Mouse (Mus musculus) hindbrain, embryonic 13.5 days (tissue): ENCODE results near the gene Prr29. TPM values are rescaled to one million over a fixed set of nuclear protein-coding genes. Genes with fewer than 3 reads are reported as not detected.

Experiments used
- ATAC-seq: fragments of 200-750 bp; cut with Nextera tagmentation; 2 replicates; pipeline ENCODE4 v1.8.0; 2017; ENCODE audit warnings: moderate TSS enrichment; ENCODE audit not compliant: low FRiP score
- H3K27ac ChIP-seq: fragments of 300-500 bp; sonication (generic); 2 replicates; pipeline ENCODE4 v1.5.1; 2015; ENCODE audit warnings: inconsistent platforms, mild to moderate bottlenecking, moderate library complexity
- H3K27me3 ChIP-seq: fragments of 300-500 bp; sonication (generic); 2 replicates; pipeline ENCODE4 v1.6.1; 2015; ENCODE audit warnings: mild to moderate bottlenecking, inconsistent platforms
- H3K36me3 ChIP-seq: fragments of 300-500 bp; sonication (generic); 2 replicates; pipeline ENCODE4 v1.6.1; 2015; ENCODE audit warnings: mild to moderate bottlenecking, inconsistent platforms
- H3K4me1 ChIP-seq: fragments of 300-500 bp; sonication (generic); replicated peaks from 2 replicates; pipeline ENCODE4 v1.6.1; 2015; ENCODE audit warnings: inconsistent platforms
- H3K4me2 ChIP-seq: fragments of 300-500 bp; sonication (generic); 2 replicates; pipeline ENCODE4 v1.6.1; 2015; ENCODE audit warnings: inconsistent platforms, mild to moderate bottlenecking, moderate library complexity
- H3K4me3 ChIP-seq: fragments of 300-500 bp; sonication (generic); 2 replicates; pipeline ENCODE4 v1.5.1; 2015; ENCODE audit warnings: mild to moderate bottlenecking, inconsistent platforms
- H3K9ac ChIP-seq: fragments of 300-500 bp; sonication (generic); 2 replicates; pipeline ENCODE4 v1.6.1; 2015; ENCODE audit warnings: mild to moderate bottlenecking, inconsistent platforms
- H3K9me3 ChIP-seq: fragments of 300-500 bp; sonication (generic); 2 replicates; pipeline ENCODE4 v1.6.1; 2016; ENCODE audit warnings: inconsistent platforms
- WGBS: fragments of 180-500 bp; shearing (Covaris S2); methylation state at CpG from one replicate; pipeline ENCODE4 v1.1.7; 2015; 5-methylcytosine and 5-hydroxymethylcytosine counted together
- polyA plus RNA-seq: library from polyadenylated mRNA; unstranded; fragments of >200 nt; fragmentation: Nextera tagmentation; extraction: Ambion mirVana; gene quantifications from 2 replicates; pipeline ENCODE4 v1.2.1, GENCODE M21; 2015

Gene Prr29
- polyA plus RNA-seq: not detected in 2 replicates

DNA sequence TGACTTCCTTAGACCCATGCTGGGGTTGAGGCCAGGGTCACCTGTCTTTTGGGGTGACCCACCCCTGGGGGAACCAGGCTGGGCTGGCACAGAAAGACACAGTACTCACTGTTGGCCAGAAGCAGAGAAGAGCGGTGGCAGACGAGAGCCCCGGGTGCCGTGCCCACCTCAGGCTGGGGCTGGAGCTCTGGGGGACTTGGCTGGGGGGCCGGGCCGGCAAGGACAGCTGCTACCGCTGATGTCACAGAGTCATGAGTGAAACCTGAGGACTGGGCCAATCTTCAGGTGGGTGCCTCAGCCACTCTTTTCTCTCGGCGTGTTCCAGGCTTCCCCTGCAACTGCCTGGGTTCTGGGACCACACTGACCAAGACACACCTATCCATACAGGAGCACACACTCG, at the start of gene Prr29:
Prr29 (plus strand) TSS at position 107 of the 400 bp plus-strand sequence.
- H3K9me3 ChIP-seq: no peaks in the 10 kb centered on the region

DNA sequence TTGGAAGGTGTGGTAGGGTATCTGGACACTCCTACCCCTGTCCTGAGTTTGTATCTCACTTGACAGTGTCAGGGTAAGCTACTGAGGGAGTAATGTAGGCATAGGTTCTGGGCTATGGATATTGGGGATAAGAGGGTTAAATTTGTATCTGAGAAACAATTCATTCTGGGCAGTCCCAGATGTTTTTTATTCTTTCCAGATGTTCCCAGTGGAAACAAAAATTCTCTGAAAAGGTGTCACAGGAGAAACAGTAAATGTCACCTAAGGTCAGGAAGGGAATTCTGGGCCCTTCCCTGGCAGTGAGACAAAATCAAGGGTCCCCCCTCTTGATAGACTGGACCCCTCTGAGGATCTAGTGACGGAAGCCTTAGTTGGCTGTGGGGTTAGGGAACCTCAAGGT, 48.9 kb upstream of the Prr29 start:
- no peak for ATAC-seq

More for the DNA sequence above, at the start of gene Prr29:
- 61% methylated on average over 10 of the region's 10 CpGs for WGBS
- Histone ChIP-seq H3K27me3 (no peaks in the 10 kb centered on the region), H3K4me3 (no peak within 1 kb of the TSS), H3K9ac (no peak within 1 kb of the TSS), H3K27ac (no peak within 1 kb of the TSS), H3K4me2 (0 out of 2 replicates have a peak within 1 kb of the TSS, but pooled peaks have one; percentile 2), H3K4me1 (peaks cover 16% of the 10 kb centered on the region), H3K36me3 (no peaks in the 10 kb centered on the region)
- ATAC-seq: no peak

DNA sequence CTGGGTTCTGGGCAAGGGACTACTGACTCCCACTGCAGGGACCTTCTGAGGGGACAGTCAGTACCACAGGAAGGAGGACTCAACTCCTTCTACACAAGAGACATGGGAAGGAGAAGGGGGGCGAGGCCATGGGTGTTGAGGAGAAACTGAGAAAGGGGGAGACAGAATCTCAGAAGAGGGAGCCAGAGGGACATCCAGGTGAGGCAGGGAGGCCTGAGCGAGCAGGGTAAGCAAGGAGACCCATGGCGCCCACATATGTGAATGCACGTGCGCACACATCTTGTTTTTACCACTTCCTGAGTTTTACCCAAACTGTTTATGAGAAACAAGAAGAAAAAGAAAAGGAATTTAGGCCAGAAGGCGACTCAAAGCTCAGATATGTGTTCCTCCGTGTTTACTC, 47.5 kb upstream of the Prr29 start:
- H3K27ac ChIP-seq: no peak overlapping the region
- no peaks in the 10 kb centered on the region for H3K36me3 ChIP-seq
- H3K4me1 ChIP-seq: no peaks in the 10 kb centered on the region
- H3K4me3 ChIP-seq: no peak overlapping the region
- no peak overlapping the region for H3K4me2 ChIP-seq
- no peaks in the 10 kb centered on the region for H3K9me3 ChIP-seq
- 78% methylated on average over 7 of the region's 7 CpGs for WGBS
- no peak overlapping the region for H3K9ac ChIP-seq
- H3K27me3 ChIP-seq: no peaks in the 10 kb centered on the region; the same call in 1 of the 2 replicates
- no peak for ATAC-seq

More for the DNA sequence above, 48.9 kb upstream of the Prr29 start:
- H3K9me3 ChIP-seq: no peaks in the 10 kb centered on the region
- WGBS: 81% methylated on average over 1 of the region's 1 CpGs
- H3K4me2 ChIP-seq: no peak overlapping the region
- H3K9ac ChIP-seq: no peak overlapping the region
- H3K4me1 ChIP-seq: no peaks in the 10 kb centered on the region
- H3K27ac ChIP-seq: no peak overlapping the region
- no peak overlapping the region for H3K4me3 ChIP-seq
- no peaks in the 10 kb centered on the region for H3K36me3 ChIP-seq
- no peaks in the 10 kb centered on the region; the same call in 1 of the 2 replicates for H3K27me3 ChIP-seq

DNA sequence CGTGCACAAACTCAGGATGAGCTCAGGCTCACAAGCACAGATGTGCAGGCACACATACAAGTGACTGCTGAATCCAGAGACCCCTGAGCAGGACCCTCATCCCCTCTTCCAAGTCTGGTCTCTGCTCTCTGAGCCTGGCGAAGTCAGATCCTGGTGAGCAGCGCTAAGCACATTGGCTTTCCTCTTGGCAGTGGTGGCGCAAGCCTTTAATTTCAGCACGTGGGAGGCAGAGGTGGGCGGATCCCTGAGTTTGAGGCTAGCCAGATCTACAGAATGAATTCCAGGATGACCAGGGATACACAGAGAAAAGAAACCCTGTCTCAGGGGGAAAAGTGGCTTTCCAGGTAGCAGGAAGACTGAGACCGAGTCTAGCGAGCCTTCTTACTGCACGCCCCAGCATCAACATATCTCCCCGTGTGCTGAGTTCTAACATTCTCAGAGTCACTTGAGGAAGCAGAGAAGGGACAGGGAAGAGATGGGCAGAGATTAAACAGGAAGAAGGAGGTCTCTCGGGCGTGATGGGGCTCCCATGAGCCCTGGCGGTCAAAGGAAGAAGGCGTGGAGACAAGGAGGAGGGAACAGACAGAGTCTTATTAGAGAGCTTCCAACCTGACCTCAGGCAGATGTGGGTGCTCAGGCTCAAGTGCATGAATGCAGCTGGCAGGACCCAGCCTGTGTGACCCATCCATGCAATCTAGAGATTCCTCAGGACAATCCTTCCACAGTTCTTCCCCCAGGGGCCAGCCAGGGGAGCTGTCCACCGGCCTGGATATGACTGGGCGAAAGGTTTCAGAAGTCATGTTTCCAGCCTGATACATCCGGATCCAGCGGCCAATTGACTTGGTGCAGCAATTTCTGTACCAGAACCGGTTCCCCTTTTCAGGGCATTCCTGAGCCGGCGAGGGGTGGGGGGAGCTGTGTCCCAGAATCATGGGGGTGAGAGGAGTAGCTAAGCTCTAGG, 46.6 kb upstream of the Prr29 start:
- Histone ChIP-seq H3K4me2 (no peak overlapping the region), H3K27ac (no peak overlapping the region), H3K4me1 (no peaks in the 10 kb centered on the region), H3K27me3 (no peaks in the 10 kb centered on the region; the same call in 1 of the 2 replicates), H3K9ac (no peak overlapping the region), H3K36me3 (no peaks in the 10 kb centered on the region), H3K4me3 (no peak overlapping the region), H3K9me3 (no peaks in the 10 kb centered on the region)
- ATAC-seq: no peak
- 81% methylated on average over 21 of the region's 21 CpGs for WGBS

DNA sequence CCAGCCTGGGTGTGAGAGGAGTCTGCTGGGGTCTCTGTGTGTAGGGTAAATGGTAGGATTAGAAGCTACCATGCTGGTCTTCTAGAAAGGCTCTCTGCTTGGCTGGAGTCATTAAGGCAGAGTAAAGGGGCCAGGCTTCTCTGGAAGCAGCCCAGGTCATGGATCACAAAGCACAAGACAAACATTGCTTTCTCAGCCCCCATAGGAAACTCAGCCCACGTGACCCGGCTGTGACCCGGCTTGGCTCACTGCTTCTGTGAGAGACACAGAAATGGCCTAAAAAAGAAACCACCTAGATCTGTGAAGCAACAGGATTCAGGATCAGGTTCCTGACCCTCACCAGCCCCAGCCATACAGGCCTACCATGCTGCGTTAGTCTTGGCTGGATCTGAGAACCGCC, 40.4 kb upstream of the Prr29 start:
- Histone ChIP-seq H3K4me1 (no peaks in the 10 kb centered on the region), H3K36me3 (no peaks in the 10 kb centered on the region), H3K9ac (no peak overlapping the region), H3K27ac (no peak overlapping the region), H3K9me3 (no peaks in the 10 kb centered on the region), H3K27me3 (no peaks in the 10 kb centered on the region), H3K4me2 (no peak overlapping the region), H3K4me3 (no peak overlapping the region)
- WGBS: 76% methylated on average over 5 of the region's 5 CpGs
- ATAC-seq: no peak

DNA sequence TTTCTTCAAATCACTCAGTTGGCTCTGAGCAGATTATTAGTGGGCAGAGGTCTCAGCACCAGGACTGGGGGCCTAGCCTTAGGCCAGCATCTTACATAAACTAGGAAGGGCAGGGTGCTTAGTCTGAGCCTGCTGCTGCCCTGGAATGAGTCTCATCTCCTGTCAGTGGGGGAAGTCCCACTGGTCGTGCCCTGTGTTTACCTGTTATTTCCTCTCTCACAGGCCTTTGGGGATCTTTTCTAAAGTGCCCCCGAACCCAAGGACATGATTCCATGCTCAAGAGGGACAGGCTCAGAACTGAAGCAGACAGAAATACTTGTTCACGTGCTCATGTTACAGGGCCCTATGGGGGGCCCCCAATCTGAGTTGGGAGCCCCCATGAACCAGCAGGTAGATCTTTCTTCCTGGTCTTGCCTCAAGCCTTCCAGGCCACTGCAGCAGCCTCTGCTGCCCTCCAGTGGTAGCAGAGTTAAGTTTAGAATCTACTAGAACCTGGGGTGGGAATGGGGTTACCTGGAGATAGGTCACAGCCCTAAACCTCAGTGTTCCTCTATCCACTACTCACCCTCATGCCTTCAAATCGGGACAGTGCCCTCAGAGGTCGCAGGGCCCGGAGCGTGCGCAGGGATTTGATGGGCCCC, 39.6 kb upstream of the Prr29 start:
- H3K9me3 ChIP-seq: no peaks in the 10 kb centered on the region
- no peaks in the 10 kb centered on the region for H3K27me3 ChIP-seq
- no peaks in the 10 kb centered on the region for H3K4me1 ChIP-seq
- H3K36me3 ChIP-seq: no peaks in the 10 kb centered on the region
- no peak overlapping the region for H3K4me3 ChIP-seq
- WGBS: 77% methylated on average over 8 of the region's 8 CpGs
- ATAC-seq: no peak
- H3K9ac ChIP-seq: no peak overlapping the region
- no peak overlapping the region for H3K27ac ChIP-seq
- H3K4me2 ChIP-seq: no peak overlapping the region

DNA sequence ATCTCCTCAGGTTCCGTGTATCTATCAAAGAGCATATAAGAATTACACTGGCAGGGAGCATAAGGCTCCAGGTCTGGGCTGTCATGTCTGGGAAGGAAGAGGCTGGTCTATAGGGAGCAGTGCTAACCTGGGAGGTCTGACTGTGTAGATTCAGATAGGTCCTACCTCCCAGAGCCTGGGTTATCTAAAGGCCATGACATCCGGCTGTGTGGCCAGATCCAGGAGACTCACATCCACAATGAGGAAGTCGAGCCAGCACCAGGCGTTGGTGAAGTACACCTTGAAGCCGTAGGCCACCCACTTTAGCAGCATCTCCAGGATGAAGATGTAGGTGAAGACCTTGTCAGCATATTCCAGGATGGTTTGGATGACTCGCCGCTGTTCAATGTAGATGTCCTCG, 38.8 kb upstream of the Prr29 start:
- ATAC-seq: no peak
- H3K36me3 ChIP-seq: no peaks in the 10 kb centered on the region
- no peaks in the 10 kb centered on the region for H3K9me3 ChIP-seq
- no peaks in the 10 kb centered on the region for H3K27me3 ChIP-seq
- no peak overlapping the region for H3K4me3 ChIP-seq
- 88% methylated on average over 8 of the region's 8 CpGs for WGBS
- H3K4me2 ChIP-seq: no peak overlapping the region
- H3K9ac ChIP-seq: no peak overlapping the region
- H3K4me1 ChIP-seq: no peaks in the 10 kb centered on the region
- H3K27ac ChIP-seq: no peak overlapping the region

DNA sequence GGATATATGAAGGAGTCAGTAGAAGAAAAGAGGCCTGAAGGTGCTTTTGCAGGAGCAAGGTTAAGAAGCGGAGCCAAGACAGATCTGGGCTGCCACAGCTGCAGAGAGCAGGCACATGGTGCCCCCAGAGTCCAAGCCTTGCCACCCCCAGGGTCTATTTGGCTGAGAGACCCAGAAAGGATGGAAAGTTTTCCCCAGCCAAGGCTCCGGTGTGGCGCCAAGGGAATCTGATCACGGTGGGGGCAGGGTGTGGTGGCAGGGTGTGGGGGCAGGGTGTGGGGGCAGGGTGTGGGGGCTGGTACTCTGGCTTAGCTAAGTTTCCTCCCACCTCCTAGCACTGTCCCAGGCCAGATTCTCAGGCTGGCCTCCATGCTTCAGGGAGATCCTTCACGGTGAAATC, 36.8 kb upstream of the Prr29 start:
- no peaks in the 10 kb centered on the region for H3K9me3 ChIP-seq
- 77% methylated on average over 5 of the region's 5 CpGs for WGBS

DNA sequence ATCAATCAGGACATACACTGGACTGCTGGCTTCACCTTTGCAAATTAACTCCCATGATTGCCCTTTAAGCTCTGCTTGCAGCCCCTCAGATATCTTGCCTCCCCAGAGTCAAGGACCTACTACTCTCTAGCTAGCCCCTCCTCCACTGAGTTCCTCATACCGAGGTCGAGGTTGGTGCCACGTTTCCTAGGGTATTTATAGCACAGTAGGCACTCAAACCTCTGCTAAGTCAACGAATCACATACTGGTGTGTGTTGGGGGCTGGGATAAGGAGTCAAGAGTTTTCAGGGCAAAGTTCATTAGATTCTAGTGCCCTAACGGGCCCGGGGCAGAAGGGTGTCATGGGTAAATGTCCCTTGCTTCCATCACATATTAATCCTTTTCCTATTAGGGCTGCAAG, 36.1 kb upstream of the Prr29 start:
- H3K27me3 ChIP-seq: no peaks in the 10 kb centered on the region
- ATAC-seq: no peak
- no peak overlapping the region for H3K4me3 ChIP-seq
- no peaks in the 10 kb centered on the region for H3K36me3 ChIP-seq
- WGBS: 82% methylated on average over 6 of the region's 6 CpGs
- no peak overlapping the region for H3K9ac ChIP-seq
- no peak overlapping the region for H3K27ac ChIP-seq
- H3K4me2 ChIP-seq: no peak overlapping the region
- H3K9me3 ChIP-seq: no peaks in the 10 kb centered on the region
- 0 out of 2 replicates have a peak, but pooled peaks cover 5% of the 10 kb centered on the region for H3K4me1 ChIP-seq

More for the DNA sequence above, 36.8 kb upstream of the Prr29 start:
- Histone ChIP-seq H3K4me3 (no peak overlapping the region), H3K36me3 (no peaks in the 10 kb centered on the region), H3K9ac (no peak overlapping the region), H3K4me1 (0 out of 2 replicates have a peak, but pooled peaks cover 5% of the 10 kb centered on the region), H3K4me2 (no peak overlapping the region), H3K27me3 (no peaks in the 10 kb centered on the region), H3K27ac (no peak overlapping the region)
- no peak for ATAC-seq

DNA sequence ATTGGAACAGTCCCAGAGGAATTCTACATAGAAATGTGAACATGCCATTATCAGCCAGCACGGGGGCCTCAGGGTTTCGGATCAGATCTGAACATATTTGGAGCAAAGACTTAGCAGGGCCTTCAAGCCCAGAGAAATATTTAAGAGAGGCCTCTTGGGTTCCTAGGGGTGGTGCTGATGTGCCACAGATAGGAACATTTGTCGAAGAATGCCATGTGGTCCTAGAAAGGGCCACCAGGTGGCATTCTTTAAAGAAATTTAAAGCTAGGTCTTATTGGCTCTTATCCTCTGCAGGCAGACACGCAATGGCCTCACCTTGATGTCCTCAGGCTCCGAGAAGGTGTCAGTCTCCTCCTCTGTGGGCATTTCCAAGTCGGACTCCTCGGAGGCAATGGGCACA, 35.6 kb upstream of the Prr29 start:
- ATAC-seq: no peak
- Histone ChIP-seq H3K4me1 (0 out of 2 replicates have a peak, but pooled peaks cover 5% of the 10 kb centered on the region), H3K9ac (no peak overlapping the region), H3K36me3 (no peaks in the 10 kb centered on the region), H3K9me3 (no peaks in the 10 kb centered on the region), H3K27me3 (no peaks in the 10 kb centered on the region), H3K27ac (no peak overlapping the region), H3K4me3 (no peak overlapping the region), H3K4me2 (no peak overlapping the region)
- 70% methylated on average over 7 of the region's 7 CpGs for WGBS

DNA sequence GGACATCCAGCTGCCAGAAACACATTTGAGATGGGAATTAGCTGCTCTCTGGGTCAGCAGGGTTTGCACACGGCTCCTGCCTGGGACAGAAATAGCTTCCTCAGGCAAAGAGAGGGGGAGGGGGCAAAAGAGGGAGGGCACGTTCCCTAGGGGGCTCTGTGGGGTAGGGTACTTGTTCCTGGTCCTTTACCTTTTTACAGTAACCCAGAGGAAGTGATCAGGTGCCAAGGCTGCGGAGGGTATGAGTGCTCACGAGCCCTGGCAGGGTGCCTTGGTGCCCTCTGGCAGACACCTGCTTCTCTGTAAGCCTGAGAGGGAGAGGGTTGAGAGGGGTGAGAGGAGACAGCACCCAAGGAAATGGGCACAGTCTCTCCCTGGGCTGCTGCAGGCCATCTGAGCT, 32.8 kb upstream of the Prr29 start:
- no peak for ATAC-seq
- Histone ChIP-seq H3K4me3 (no peak overlapping the region), H3K4me1 (0 out of 2 replicates have a peak, but pooled peaks cover 5% of the 10 kb centered on the region), H3K27ac (no peak overlapping the region), H3K9ac (no peak overlapping the region), H3K4me2 (no peak overlapping the region), H3K9me3 (no peaks in the 10 kb centered on the region), H3K36me3 (no peaks in the 10 kb centered on the region), H3K27me3 (no peaks in the 10 kb centered on the region)
- 49% methylated on average over 4 of the region's 4 CpGs for WGBS

DNA sequence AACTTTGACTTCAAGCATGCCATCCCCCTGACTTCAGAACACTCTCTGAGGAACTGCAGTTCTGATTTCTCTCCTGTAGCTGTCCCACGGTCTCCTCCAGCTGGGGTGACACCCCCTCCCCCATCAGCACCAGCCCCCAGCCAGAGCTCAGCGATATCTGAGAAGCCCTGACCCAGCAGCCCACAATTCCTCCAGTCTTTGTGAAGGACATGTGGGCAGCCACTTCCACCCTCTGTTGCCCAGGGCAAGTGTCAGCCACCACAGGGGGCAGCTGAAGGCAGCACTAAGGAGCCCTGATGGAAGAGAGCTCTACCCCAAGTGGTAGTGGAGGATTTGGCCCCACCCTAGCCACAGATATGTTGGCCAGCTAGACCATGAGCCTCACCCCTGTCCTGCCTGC, 31.2 kb upstream of the Prr29 start:
- 14% methylated on average over 2 of the region's 2 CpGs for WGBS
- no peak overlapping the region for H3K27ac ChIP-seq
- ATAC-seq: no peak
- no peaks in the 10 kb centered on the region for H3K27me3 ChIP-seq
- no peak overlapping the region for H3K9ac ChIP-seq
- H3K9me3 ChIP-seq: no peaks in the 10 kb centered on the region
- H3K4me2 ChIP-seq: no peak overlapping the region
- no peaks in the 10 kb centered on the region for H3K36me3 ChIP-seq
- H3K4me1 ChIP-seq: 0 out of 2 replicates have a peak, but pooled peaks cover 8% of the 10 kb centered on the region
- H3K4me3 ChIP-seq: no peak overlapping the region
